Mouse (Mus musculus) heart, adult 2 months (tissue): ENCODE data around the gene 6430571L13Rik.

Experiments used
- CTCF ChIP-seq: fragments of 200-600 bp; IDR thresholded peaks from 2 replicates; pipeline ENCODE4 v1.8.1; 2022; ENCODE audit warnings: antibody characterized with exemption, mild to moderate bottlenecking, moderate library complexity
- EP300 ChIP-seq: fragments of 200-500 bp; IDR thresholded peaks from 2 replicates; pipeline ENCODE4 v1.6.1; 2011; ENCODE audit warnings: low read depth, low read length, control low read depth; ENCODE audit not compliant: insufficient read depth
- POLR2A ChIP-seq: fragments of 200-500 bp; IDR thresholded peaks from 2 replicates; pipeline ENCODE4 v1.6.1; 2011; ENCODE audit warnings: mild to moderate bottlenecking, low read depth, low read length, control low read depth; ENCODE audit not compliant: insufficient read depth

DNA sequence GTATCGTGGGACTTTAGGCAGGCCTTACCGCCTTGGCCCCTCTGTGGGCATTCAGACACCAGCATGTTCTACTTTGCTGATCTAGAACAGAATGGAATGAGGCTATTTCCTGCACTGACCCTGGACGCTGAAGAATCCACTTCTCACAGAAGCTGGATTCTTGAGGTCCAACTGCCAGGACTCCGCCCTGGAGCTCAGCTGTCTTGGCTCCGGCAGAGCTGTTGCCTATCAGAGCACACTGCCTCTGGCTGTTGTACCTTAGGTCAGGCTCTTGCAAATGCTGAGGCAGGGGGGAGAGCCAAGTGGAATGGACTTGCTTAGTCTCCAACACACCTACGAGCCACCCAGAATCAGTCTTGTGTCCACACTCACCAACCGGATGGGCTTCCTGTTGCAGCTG, 14.5 kb upstream of the 6430571L13Rik start:
- TF ChIP-seq POLR2A: no peak
- 0 out of 2 replicates have a peak, but pooled peaks have one; percentile 39 for TF ChIP-seq EP300
- TF ChIP-seq CTCF: no peak
